Mouse (Mus musculus) embryonic facial prominence, embryonic 11.5 days (tissue): ENCODE data around the gene Cluh. TPM values are rescaled to one million over a fixed set of nuclear protein-coding genes. Genes with fewer than 3 reads are reported as not detected.

Source experiments
- ATAC-seq: fragments of 200-750 bp; cut with Nextera tagmentation; replicated peaks from 2 replicates; pipeline ENCODE4 v1.8.0; 2017; ENCODE audit warnings: low read depth; ENCODE audit not compliant: insufficient number of reproducible peaks, low FRiP score, low TSS enrichment
- DNase-seq: peaks from one replicate; pipeline ENCODE4 v3.0.0-alpha.2; 2015; ENCODE audit warnings: low spot score
- H3K27ac ChIP-seq: fragments of 300-500 bp; sonication (generic); replicated peaks from 2 replicates; pipeline ENCODE4 v1.5.1; 2014; ENCODE audit warnings: mild to moderate bottlenecking, low read depth, low read length, control low read depth
- H3K27me3 ChIP-seq: fragments of 300-500 bp; sonication (generic); 2 replicates; pipeline ENCODE4 v1.6.1; 2014; ENCODE audit warnings: mild to moderate bottlenecking, low read length, moderate library complexity, mixed read lengths; ENCODE audit not compliant: control insufficient read depth, insufficient read depth
- H3K36me3 ChIP-seq: fragments of 300-500 bp; sonication (generic); replicated peaks from 2 replicates; pipeline ENCODE4 v1.6.1; 2014; ENCODE audit warnings: low read depth, mild to moderate bottlenecking, low read length, moderate library complexity, mixed read lengths; ENCODE audit not compliant: control insufficient read depth, insufficient read depth
- H3K4me1 ChIP-seq: fragments of 300-500 bp; sonication (generic); 2 replicates; pipeline ENCODE4 v1.6.1; 2014; ENCODE audit warnings: low read length, mixed read lengths; ENCODE audit not compliant: control insufficient read depth, insufficient read depth
- H3K4me2 ChIP-seq: fragments of 300-500 bp; sonication (generic); 2 replicates; pipeline ENCODE4 v1.6.1; 2014; ENCODE audit warnings: low read depth, mild to moderate bottlenecking, control low read depth, low read length, moderate library complexity
- H3K4me3 ChIP-seq: fragments of 300-500 bp; sonication (generic); 2 replicates; pipeline ENCODE4 v1.5.1; 2014; ENCODE audit warnings: low read depth, low read length, control low read depth
- H3K9ac ChIP-seq: fragments of 300-500 bp; sonication (generic); replicated peaks from 2 replicates; pipeline ENCODE4 v1.6.1; 2014; ENCODE audit warnings: mild to moderate bottlenecking, control low read depth, low read length
- H3K9me3 ChIP-seq: fragments of 300-500 bp; sonication (generic); replicated peaks from 2 replicates; pipeline ENCODE4 v1.6.1; 2016; ENCODE audit warnings: mild to moderate bottlenecking, low read length, inconsistent platforms, mixed read lengths; ENCODE audit not compliant: control insufficient read depth
- WGBS: fragments of 180-500 bp; shearing (Covaris S2); extraction: QIAGEN DNeasy Blood & Tissue Kit; methylation state at CpG from one replicate; pipeline ENCODE4 v1.1.7; 2014; 5-methylcytosine and 5-hydroxymethylcytosine counted together
- polyA plus RNA-seq: library from polyadenylated mRNA; unstranded; fragments of >200 nt; fragmentation: Nextera tagmentation; extraction: Ambion mirVana; gene quantifications from 2 replicates; pipeline ENCODE4 v1.2.1, GENCODE M21; 2014

The Cluh gene
- polyA plus RNA-seq, 1 experiment from 2014 or later: 11.2 TPM

DNA sequence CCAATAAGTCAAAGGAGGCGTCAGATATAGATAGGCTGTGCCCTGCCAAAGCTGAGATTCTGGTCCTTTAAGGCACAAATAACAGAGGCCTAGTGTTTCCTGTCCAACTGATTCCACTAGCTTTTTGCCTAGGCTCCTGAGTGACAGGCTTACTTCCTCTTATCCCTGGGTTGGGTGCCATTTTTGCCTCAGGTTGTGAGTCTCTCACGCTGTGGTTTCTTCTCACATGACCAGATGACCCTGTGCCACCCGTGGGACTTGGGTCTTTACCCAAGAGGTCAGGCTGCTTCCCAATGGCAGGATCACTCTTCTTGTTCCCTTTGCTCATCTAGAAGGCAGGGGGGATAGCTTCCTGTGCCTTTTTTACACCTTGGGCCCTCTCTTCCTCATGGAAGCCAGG is 15.0 kb downstream of the Cluh start:
- Histone ChIP-seq H3K27me3 (no peaks in the 10 kb centered on the region), H3K27ac (no peak overlapping the region), H3K4me3 (no peak overlapping the region), H3K36me3 (peaks cover 14% of the 10 kb centered on the region), H3K9me3 (no peaks in the 10 kb centered on the region), H3K9ac (no peak overlapping the region), H3K4me2 (no peak overlapping the region), H3K4me1 (no peaks in the 10 kb centered on the region)
- no peak for ATAC-seq
- WGBS: 88% methylated on average over 3 of the region's 3 CpGs
- DNase-seq: no peak

DNA sequence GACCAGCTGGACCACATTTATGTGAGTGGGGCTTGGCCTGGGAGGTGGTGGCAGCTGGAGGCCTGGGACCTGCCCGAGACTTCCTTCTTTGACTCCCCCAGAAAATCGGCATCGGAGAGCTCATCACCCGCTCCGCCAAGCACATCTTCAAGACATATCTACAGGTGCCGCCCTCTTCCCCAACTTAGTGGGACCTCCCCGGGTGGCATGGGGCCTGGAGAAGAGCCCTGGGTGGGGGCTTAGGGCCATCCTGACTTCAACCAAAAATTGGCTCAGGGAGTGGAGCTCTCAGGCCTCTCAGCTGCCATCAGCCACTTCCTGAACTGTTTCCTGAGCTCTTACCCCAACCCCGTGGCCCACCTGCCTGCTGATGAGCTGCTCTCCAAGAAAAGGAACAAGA is 15.6 kb downstream of the Cluh start:
- no peak for ATAC-seq
- H3K9ac ChIP-seq: no peak overlapping the region
- 91% methylated on average over 8 of the region's 8 CpGs for WGBS

DNA sequence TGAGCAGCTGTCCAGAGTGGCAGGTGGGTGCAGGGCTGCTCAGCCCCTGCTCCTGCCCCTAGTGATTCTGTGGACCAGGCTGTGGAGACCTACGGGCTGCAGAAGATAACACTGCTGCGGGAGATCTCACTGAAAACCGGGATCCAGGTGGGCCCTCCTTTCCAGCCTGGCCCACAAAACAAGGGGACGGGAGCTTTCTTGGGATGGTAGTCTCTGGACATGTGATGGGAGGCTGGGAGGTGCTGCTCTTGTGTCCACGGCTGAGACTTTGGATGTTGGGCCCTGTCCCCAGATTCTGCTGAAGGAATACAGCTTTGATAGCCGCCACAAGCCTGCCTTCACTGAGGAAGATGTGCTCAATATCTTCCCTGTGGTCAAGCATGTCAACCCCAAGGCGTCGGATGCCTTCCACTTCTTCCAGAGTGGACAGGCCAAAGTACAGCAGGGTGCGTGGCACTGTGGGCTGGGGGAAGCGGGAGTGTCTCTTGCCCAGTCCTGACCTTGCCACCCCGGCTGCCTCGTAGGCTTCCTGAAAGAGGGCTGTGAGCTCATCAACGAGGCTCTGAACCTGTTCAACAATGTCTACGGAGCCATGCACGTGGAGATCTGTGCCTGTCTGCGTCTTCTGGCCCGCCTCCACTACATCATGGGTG is 16.5 kb downstream of the Cluh start:
- H3K27ac ChIP-seq: no peak overlapping the region
- peaks cover 4% of the 10 kb centered on the region for H3K36me3 ChIP-seq
- no peak for DNase-seq
- ATAC-seq: no peak
- no peaks in the 10 kb centered on the region for H3K9me3 ChIP-seq
- WGBS: 94% methylated on average over 17 of the region's 17 CpGs
- no peak overlapping the region for H3K4me3 ChIP-seq
- no peaks in the 10 kb centered on the region for H3K4me1 ChIP-seq
- H3K9ac ChIP-seq: no peak overlapping the region
- H3K27me3 ChIP-seq: no peaks in the 10 kb centered on the region
- H3K4me2 ChIP-seq: no peak overlapping the region

More for the DNA sequence above, 15.6 kb downstream of the Cluh start:
- Histone ChIP-seq H3K27ac (no peak overlapping the region), H3K27me3 (no peaks in the 10 kb centered on the region), H3K9me3 (no peaks in the 10 kb centered on the region), H3K4me2 (no peak overlapping the region), H3K4me3 (no peak overlapping the region), H3K36me3 (peaks cover 13% of the 10 kb centered on the region), H3K4me1 (no peaks in the 10 kb centered on the region)
- DNase-seq: no peak

GRCm38 (mm10) chr11:74666284-74666652 is 17.0 kb downstream of the Cluh start:
- ATAC-seq: no peak
- WGBS: 91% methylated on average over 5 of the region's 5 CpGs
- peaks cover 4% of the 10 kb centered on the region for H3K36me3 ChIP-seq

DNA sequence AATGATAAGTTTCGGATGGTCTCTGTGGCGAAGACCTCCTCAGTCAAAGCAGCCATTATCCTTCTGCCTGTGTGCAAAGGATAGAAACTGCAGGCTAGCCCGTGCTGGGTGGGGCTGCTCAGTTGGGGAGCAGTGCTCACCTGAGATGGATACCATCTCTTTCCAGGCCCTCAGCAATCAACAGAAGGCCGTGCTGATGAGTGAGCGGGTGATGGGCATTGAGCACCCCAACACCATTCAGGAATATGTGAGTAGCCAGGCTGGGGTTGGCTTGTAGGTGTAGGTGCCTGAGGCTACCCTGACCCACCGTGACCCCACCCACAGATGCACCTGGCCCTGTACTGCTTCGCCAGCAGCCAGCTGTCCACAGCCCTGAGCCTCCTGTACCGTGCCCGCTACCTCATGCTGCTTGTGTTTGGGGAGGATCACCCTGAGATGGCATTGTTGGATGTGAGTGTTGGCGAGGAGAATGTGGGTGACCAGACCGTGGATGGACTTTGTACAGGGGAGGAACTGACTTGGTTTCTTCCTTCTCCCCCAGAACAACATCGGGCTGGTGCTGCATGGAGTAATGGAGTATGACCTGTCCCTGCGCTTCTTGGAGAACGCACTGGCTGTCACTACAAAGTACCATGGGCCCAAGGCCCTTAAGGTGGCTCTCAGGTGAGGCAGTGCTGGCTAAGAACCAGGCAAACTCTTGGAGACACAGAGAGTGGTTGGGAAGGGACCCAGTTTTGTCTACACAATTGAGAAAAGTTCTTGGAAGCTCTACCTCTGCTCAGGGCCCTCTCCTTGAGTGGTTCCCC is 17.7 kb downstream of the Cluh start:
- H3K4me1 ChIP-seq: no peaks in the 10 kb centered on the region
- DNase-seq: no peak
- no peak overlapping the region for H3K4me3 ChIP-seq
- WGBS: 89% methylated on average over 14 of the region's 14 CpGs
- no peaks in the 10 kb centered on the region for H3K9me3 ChIP-seq
- no peak overlapping the region for H3K9ac ChIP-seq
- no peak overlapping the region for H3K27ac ChIP-seq
- H3K27me3 ChIP-seq: no peaks in the 10 kb centered on the region
- ATAC-seq: no peak
- H3K4me2 ChIP-seq: no peak overlapping the region
- peaks cover 4% of the 10 kb centered on the region for H3K36me3 ChIP-seq

More at GRCm38 (mm10) chr11:74666284-74666652, 17.0 kb downstream of the Cluh start:
- Histone ChIP-seq H3K4me3 (no peak overlapping the region), H3K9ac (no peak overlapping the region), H3K27ac (no peak overlapping the region), H3K4me1 (no peaks in the 10 kb centered on the region), H3K4me2 (no peak overlapping the region), H3K9me3 (no peaks in the 10 kb centered on the region), H3K27me3 (no peaks in the 10 kb centered on the region)
- DNase-seq: no peak

GRCm38 (mm10) chr11:74667582-74668010 is 18.3 kb downstream of the Cluh start:
- Histone ChIP-seq H3K9me3 (no peaks in the 10 kb centered on the region), H3K9ac (no peak overlapping the region), H3K27me3 (no peaks in the 10 kb centered on the region), H3K4me1 (no peaks in the 10 kb centered on the region), H3K4me3 (no peak overlapping the region), H3K36me3 (peaks cover 4% of the 10 kb centered on the region), H3K27ac (no peak overlapping the region), H3K4me2 (no peak overlapping the region)
- 95% methylated on average over 13 of the region's 13 CpGs for WGBS
- DNase-seq: no peak
- no peak for ATAC-seq

DNA sequence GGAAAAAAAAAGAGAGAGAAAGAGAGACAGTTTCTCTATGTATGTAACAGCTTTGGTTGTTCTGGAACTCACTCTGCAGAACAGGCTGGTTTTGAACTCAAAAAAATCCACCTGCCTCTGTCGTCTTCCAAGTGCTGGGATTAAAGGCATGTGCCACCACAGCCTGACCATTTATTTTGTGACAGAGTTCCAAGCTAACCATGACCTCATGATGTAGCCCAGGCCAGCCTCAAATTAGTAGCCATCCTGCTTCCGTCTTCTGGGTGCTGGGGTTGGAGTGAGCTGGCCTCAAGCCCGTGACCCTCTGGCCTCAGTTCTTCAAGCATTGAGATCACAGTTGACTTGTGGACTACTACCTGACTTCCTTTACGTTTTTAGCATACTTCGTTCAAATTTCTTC is 19.2 kb downstream of the Cluh start:
- no peak for DNase-seq
- ATAC-seq: no peak
- peaks cover 4% of the 10 kb centered on the region for H3K36me3 ChIP-seq
- 87% methylated on average over 5 of the region's 5 CpGs for WGBS
- no peak overlapping the region for H3K9ac ChIP-seq
- H3K9me3 ChIP-seq: no peaks in the 10 kb centered on the region
- no peaks in the 10 kb centered on the region for H3K4me1 ChIP-seq
- no peaks in the 10 kb centered on the region for H3K27me3 ChIP-seq
- H3K4me2 ChIP-seq: no peak overlapping the region
- H3K4me3 ChIP-seq: no peak overlapping the region
- no peak overlapping the region for H3K27ac ChIP-seq

- ATAC-seq (no peak), DNase-seq (no peak)
- Histone ChIP-seq H3K9me3 (no peaks in the 10 kb centered on the region), H3K36me3 (peaks cover 4% of the 10 kb centered on the region), H3K4me3 (no peak overlapping the region), H3K27ac (no peak overlapping the region), H3K9ac (no peak overlapping the region), H3K4me1 (no peaks in the 10 kb centered on the region), H3K4me2 (no peak overlapping the region), H3K27me3 (no peaks in the 10 kb centered on the region)
- WGBS: 85% methylated on average over 2 of the region's 2 CpGs
Observed at GRCm38 (mm10) chr11:74668971-74669370, 19.7 kb downstream of the Cluh start.
